Mouse (Mus musculus) right cerebral cortex, postnatal 25 days (tissue): ENCODE results near the gene Apeh.
A peak's percentile ranks its signal among the peaks of the same experiment; 100 is the strongest.

ENCODE experiments used
- DNase-seq: peaks from one replicate; pipeline ENCODE4 v3.0.0; 2022

Gene Apeh

GRCm38 (mm10) chr9:108049016-108049455 is 45.4 kb downstream of the Apeh start, which contains the start of gene Gmppb:
Gene Gmppb (plus strand): TSS chr9:108049242.
- peak; percentile 96 for DNase-seq

GRCm38 (mm10) chr9:108048566-108048955 is 45.8 kb downstream of the Apeh start:
- DNase-seq, result no peak

- no peak for DNase-seq
Observed at GRCm38 (mm10) chr9:108047601-108048565, 46.5 kb downstream of the Apeh start.

GRCm38 (mm10) chr9:108046582-108046981 is 47.8 kb downstream of the Apeh start:
- no peak for DNase-seq

- DNase-seq, result no peak
Observed at GRCm38 (mm10) chr9:108044751-108045492, 49.5 kb downstream of the Apeh start.
